Mouse (Mus musculus) lung, adult 2 months (tissue): ENCODE data around the gene Ttll11. TPM values are rescaled to one million over a fixed set of nuclear protein-coding genes. Genes with fewer than 3 reads are reported as not detected.
A peak's percentile ranks its signal among the peaks of the same experiment; 100 is the strongest.

Experiments used
- DNase-seq: peaks from one replicate; pipeline ENCODE4 v3.0.0; 2022
- H3K4me1 ChIP-seq: fragments of 200-500 bp; 2 replicates; pipeline ENCODE4 v1.6.1; 2011; ENCODE audit warnings: low read length; ENCODE audit not compliant: control insufficient read depth, insufficient read depth
- H3K4me3 ChIP-seq: fragments of 200-500 bp; replicated peaks from 2 replicates; pipeline ENCODE3; 2011; ENCODE audit warnings: low read depth, mild to moderate bottlenecking, control low read depth, low read length; ENCODE audit errors: extremely low read depth
- CTCF ChIP-seq: fragments of 200-500 bp; IDR thresholded peaks from 2 replicates; pipeline ENCODE4 v1.5.1; 2011; ENCODE audit warnings: mild to moderate bottlenecking, low read length, control low read depth; ENCODE audit not compliant: insufficient read depth
- POLR2A ChIP-seq: fragments of 200-500 bp; IDR thresholded peaks from 2 replicates; pipeline ENCODE4 v1.6.1; 2011; ENCODE audit warnings: low read depth, mild to moderate bottlenecking, control low read depth, low read length, borderline replicate concordance; ENCODE audit errors: extremely low read depth
- WGBS: fragments of 180-500 bp; shearing (Covaris S2); methylation state at CpG from one replicate; pipeline ENCODE4 v1.1.7; 2018; 5-methylcytosine and 5-hydroxymethylcytosine counted together
- polyA plus RNA-seq: library from polyadenylated mRNA; depleted of rRNA; stranded (reverse); fragments of >200 nt; gene quantifications from 2 replicates; pipeline ENCODE4 v1.2.3, GENCODE M21; 2012

The Ttll11 gene
- polyA plus RNA-seq, 1 experiment, result 1.7 TPM

DNA sequence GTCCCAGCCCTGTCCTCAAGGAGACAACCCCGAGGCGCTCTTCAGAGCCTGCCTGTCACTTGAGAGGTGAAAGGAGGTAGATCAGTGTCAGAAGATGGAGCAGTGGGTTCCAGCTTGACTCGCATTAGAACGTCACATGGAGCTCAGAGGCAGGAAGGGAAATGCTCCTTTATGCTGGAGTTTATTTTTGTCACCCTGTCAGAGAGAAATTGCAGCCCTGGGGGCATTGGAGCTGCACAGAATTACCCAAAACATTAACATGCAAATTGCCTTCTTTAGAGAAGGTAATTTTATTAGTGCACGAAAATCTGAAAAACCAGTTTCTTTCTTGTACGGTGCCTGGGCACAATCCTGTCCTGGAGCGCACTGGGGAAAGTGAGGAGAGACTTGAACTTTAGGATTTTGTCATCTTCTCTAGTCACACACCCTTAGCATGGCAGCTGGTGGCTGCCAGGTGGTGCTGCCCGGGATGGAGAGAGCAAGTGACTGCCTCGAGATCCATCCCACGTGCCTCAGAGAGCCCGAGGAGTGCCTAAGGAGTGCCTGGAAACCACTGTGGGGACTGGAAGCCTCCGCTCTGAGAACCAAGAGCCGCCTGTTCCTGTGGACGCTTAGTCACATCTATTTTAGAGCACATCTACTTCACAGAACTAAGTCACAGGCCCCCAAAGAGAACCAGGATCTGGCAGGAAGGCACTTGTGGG lies 211.7 kb downstream of the Ttll11 start:
- 53% methylated on average over 14 of the region's 14 CpGs for WGBS
- no peaks in the 10 kb centered on the region for H3K4me1 ChIP-seq
- no peak overlapping the region for H3K4me3 ChIP-seq
- TF ChIP-seq POLR2A (no peak), CTCF (no peak)
- DNase-seq, result no peak

- Histone ChIP-seq H3K4me3 (no peak overlapping the region), H3K4me1 (no peaks in the 10 kb centered on the region)
- DNase-seq, result no peak
- TF ChIP-seq POLR2A (no peak), CTCF (no peak)
- 32% methylated on average over 8 of the region's 8 CpGs for WGBS
Measured at GRCm38 (mm10) chr2:35764328-35764727, 215.4 kb downstream of the Ttll11 start.

GRCm38 (mm10) chr2:35763818-35764217 lies 215.9 kb downstream of the Ttll11 start:
- no peak for TF ChIP-seq CTCF
- TF ChIP-seq POLR2A, result no peak
- Histone ChIP-seq H3K4me3 (no peak overlapping the region), H3K4me1 (no peaks in the 10 kb centered on the region)
- no peak for DNase-seq
- WGBS, result 91% methylated on average over 7 of the region's 7 CpGs

DNA sequence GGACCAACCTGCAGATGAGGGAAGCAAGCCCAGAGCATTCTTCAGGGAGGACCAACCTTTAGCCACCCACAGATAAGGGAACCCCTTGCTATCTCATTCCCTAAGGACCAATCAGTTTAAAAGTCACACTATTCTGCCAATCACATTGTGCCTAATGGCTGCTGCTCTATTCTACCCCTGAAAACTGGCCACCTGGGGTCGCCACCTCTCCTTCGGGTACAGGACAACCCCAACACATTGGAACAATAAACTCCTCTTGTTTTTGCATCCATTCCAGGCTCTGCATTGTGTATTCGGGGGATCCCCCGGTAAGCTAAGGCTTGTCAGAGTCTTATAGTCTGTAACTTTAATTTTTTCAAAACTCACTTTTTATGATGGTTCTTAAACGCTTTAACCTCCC lies 218.3 kb downstream of the Ttll11 start:
- no peak for TF ChIP-seq POLR2A
- TF ChIP-seq CTCF, result 0 out of 2 replicates have a peak, but pooled peaks have one; percentile 2
- Histone ChIP-seq H3K4me1 (no peaks in the 10 kb centered on the region), H3K4me3 (no peak overlapping the region)
- WGBS, result 87% methylated on average over 5 of the region's 5 CpGs
- no peak for DNase-seq

GRCm38 (mm10) chr2:35760867-35761266 lies 218.8 kb downstream of the Ttll11 start:
- no peak for DNase-seq
- H3K4me1 ChIP-seq, result no peaks in the 10 kb centered on the region
- no peak for TF ChIP-seq CTCF
- TF ChIP-seq POLR2A, result no peak
- H3K4me3 ChIP-seq, result no peak overlapping the region

- TF ChIP-seq POLR2A (no peak), CTCF (no peak)
- 59% methylated on average over 8 of the region's 8 CpGs for WGBS
- DNase-seq, result no peak
- Histone ChIP-seq H3K4me1 (no peaks in the 10 kb centered on the region), H3K4me3 (no peak overlapping the region)
Measured at GRCm38 (mm10) chr2:35760352-35760751, 219.4 kb downstream of the Ttll11 start.

GRCm38 (mm10) chr2:35756467-35756866 lies 223.2 kb downstream of the Ttll11 start:
- 71% methylated on average over 7 of the region's 7 CpGs for WGBS
- Histone ChIP-seq H3K4me3 (no peak overlapping the region), H3K4me1 (no peaks in the 10 kb centered on the region)
- TF ChIP-seq POLR2A (no peak), CTCF (no peak)
- no peak for DNase-seq

- no peaks in the 10 kb centered on the region for H3K4me1 ChIP-seq
- 87% methylated on average over 18 of the region's 18 CpGs for WGBS
- TF ChIP-seq POLR2A, result no peak
- TF ChIP-seq CTCF, result no peak
- H3K4me3 ChIP-seq, result no peak overlapping the region
- no peak for DNase-seq
Measured at GRCm38 (mm10) chr2:35751781-35752505, 227.8 kb downstream of the Ttll11 start.

- TF ChIP-seq CTCF (no peak), POLR2A (no peak)
- no peak overlapping the region for H3K4me3 ChIP-seq
- DNase-seq, result no peak
- H3K4me1 ChIP-seq, result no peaks in the 10 kb centered on the region
- 64% methylated on average over 7 of the region's 7 CpGs for WGBS
Measured at GRCm38 (mm10) chr2:35750533-35751141, 229.1 kb downstream of the Ttll11 start.
